Mouse (Mus musculus): ENCODE results near the gene Mapk6. TPM values are rescaled to one million over a fixed set of nuclear protein-coding genes. Genes with fewer than 3 reads are reported as not detected.
A peak's percentile ranks its signal among the peaks of the same experiment; 100 is the strongest.
"Not testable (repeated sequence)": the region's sequence is repeated elsewhere in the genome, so short reads cannot be mapped to it uniquely, and the experiment has no call there.

The Mapk6 gene
- polyA plus RNA-seq (2014; fragmentation: Nextera tagmentation; extraction: Ambion mirVana), result 198 and 217 TPM in 2 replicates

DNA sequence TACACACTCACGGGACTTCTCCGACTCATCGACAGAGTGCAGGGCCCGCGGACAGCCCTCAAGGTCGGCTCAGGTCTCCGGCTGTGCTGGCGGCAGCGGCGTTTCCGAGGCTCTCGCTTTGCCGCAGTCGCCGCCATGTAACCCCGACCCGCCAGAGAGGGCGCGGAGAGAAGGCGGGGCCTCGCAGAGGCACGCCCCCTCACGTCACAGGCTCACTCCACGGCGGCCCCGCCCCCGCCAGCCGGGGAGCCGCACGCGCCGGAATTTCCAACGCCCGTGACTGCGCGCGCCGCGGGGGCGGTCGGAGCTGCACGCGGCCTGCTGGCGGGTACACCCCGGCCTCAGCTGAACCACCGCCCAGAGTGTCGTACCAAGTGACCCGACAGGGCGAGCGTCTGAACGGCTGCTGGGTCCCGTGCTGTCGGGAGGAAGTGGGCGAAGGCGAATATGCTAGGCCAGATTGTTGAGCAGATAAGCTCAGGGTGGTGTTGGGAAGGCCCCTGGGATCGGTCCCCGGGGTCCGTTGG is at the start of gene Mapk6:
Gene Mapk6, minus strand, starts transcription at position 154 of the 527 bp plus-strand sequence.
- H3K27me3 ChIP-seq (ENCODE audit: control insufficient read depth, insufficient read depth, low read length), result no peaks in the 10 kb centered on the region
- ATAC-seq (ENCODE audit: low FRiP score) (peak; percentile 93), DNase-seq (ENCODE audit: low spot score) (peak; percentile 98)
- no peaks in the 10 kb centered on the region; the same call in 1 of the 2 replicates for H3K4me1 ChIP-seq (replicated peaks; ENCODE audit: control insufficient read depth, insufficient read depth, low read length)
- H3K36me3 ChIP-seq (ENCODE audit: control insufficient read depth, insufficient read depth, low read length), result no peaks in the 10 kb centered on the region
- H3K4me2 ChIP-seq (replicated peaks; ENCODE audit: low read depth, low read length), result peak within 1 kb of the TSS; percentile 83
- peak within 1 kb of the TSS; percentile 100 for H3K27ac ChIP-seq (ENCODE audit: low read depth, low read length)
- WGBS, result under 1% methylated on average over 48 of the region's 58 CpGs
- H3K9me3 ChIP-seq (ENCODE audit: control insufficient read depth, low read length), result no peaks in the 10 kb centered on the region
- H3K4me3 ChIP-seq (ENCODE audit: low read depth, low read length), result peak within 1 kb of the TSS; percentile 77
- peak within 1 kb of the TSS; percentile 84 for H3K9ac ChIP-seq (ENCODE audit: low read depth, low read length)

DNA sequence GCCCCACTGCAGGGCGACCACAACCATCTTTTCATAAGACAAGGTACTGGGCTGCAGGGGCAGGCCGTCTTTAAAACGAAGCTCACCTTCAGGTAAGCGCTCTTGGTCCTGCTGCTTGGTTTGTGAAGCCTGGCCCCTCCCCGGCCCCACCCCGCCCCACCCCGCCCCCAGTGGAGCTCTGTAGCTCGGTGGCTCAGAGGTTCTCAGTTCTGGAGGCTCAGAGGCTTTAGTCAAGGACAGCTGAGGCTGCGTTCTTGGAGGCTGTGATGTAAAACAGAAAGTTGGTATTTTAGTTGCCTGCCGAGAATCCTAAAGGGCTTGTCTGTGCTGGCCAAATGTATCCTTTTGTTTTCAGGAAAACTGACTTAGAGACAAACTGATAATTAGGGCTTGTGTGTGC is 45.9 kb upstream of the Mapk6 start:
- Histone ChIP-seq H3K27me3 (ENCODE audit: control insufficient read depth, insufficient read depth, low read length) (no peaks in the 10 kb centered on the region), H3K4me2 (replicated peaks; ENCODE audit: low read depth, low read length) (no peak overlapping the region), H3K36me3 (ENCODE audit: control insufficient read depth, insufficient read depth, low read length) (peaks cover 26% of the 10 kb centered on the region), H3K4me3 (ENCODE audit: low read depth, low read length) (no peak overlapping the region), H3K27ac (ENCODE audit: low read depth, low read length) (no peak overlapping the region), H3K4me1 (replicated peaks; ENCODE audit: control insufficient read depth, insufficient read depth, low read length) (no peaks in the 10 kb centered on the region), H3K9ac (ENCODE audit: low read depth, low read length) (no peak overlapping the region), H3K9me3 (ENCODE audit: control insufficient read depth, low read length) (no peaks in the 10 kb centered on the region)
- WGBS, result 86% methylated on average over 10 of the region's 10 CpGs
- DNase-seq (ENCODE audit: low spot score) (no peak), ATAC-seq (ENCODE audit: low FRiP score) (no peak)

DNA sequence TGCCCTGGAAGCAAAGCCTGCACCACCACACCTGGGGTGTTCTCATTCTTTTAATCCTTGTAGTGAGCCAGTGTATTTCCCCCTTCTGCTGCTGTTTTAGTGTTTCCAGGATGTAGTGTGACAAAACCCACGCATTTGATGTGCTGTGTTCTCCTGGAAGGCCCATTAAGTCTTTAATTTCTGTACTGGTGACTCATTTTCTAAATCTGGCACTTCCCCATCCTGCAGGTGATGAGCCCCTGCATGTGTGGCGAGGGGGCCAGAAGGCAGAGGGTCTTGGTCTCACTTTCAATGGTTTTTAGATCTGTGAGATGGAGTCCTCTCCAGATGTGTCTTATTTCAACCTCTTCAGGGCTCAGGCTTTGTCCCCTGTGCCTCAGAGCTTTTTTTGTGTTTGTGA is 44.2 kb upstream of the Mapk6 start:
- WGBS, result 97% methylated on average over 2 of the region's 2 CpGs
- no peak for ATAC-seq (ENCODE audit: low FRiP score)

DNA sequence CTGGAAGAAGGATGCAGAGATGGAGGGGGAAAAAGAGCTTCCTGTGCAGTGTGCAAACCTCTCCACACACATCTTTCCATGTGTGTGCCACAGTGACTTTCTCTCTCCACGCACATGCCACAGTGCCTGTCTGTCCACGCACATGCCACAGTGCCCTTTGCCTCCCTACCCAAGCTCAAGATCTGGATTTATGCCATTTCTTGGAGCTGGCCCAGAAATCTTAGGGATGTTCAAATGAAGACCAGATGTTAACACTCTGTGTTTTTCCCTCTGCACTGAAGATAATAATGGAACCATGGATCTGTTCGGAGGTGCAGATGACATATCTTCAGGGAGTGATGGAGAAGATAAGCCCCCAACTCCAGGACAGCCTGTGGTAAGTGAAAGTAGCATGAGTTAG is 38.2 kb upstream of the Mapk6 start:
- ATAC-seq (ENCODE audit: low FRiP score) (no peak), DNase-seq (ENCODE audit: low spot score) (no peak)
- Histone ChIP-seq H3K4me2 (replicated peaks; ENCODE audit: low read depth, low read length) (no peak overlapping the region), H3K36me3 (ENCODE audit: control insufficient read depth, insufficient read depth, low read length) (peaks cover 15% of the 10 kb centered on the region; the same call in 1 of the 2 replicates), H3K27me3 (ENCODE audit: control insufficient read depth, insufficient read depth, low read length) (no peaks in the 10 kb centered on the region), H3K27ac (ENCODE audit: low read depth, low read length) (no peak overlapping the region), H3K4me3 (ENCODE audit: low read depth, low read length) (no peak overlapping the region), H3K9me3 (ENCODE audit: control insufficient read depth, low read length) (no peaks in the 10 kb centered on the region), H3K4me1 (replicated peaks; ENCODE audit: control insufficient read depth, insufficient read depth, low read length) (no peaks in the 10 kb centered on the region), H3K9ac (ENCODE audit: low read depth, low read length) (no peak overlapping the region)
- 91% methylated on average over 3 of the region's 3 CpGs for WGBS

More for the DNA sequence above, 44.2 kb upstream of the Mapk6 start:
- no peak overlapping the region for H3K27ac ChIP-seq (ENCODE audit: low read depth, low read length)
- H3K9ac ChIP-seq (ENCODE audit: low read depth, low read length), result no peak overlapping the region
- H3K4me3 ChIP-seq (ENCODE audit: low read depth, low read length), result no peak overlapping the region
- no peak for DNase-seq (ENCODE audit: low spot score)
- no peaks in the 10 kb centered on the region for H3K27me3 ChIP-seq (ENCODE audit: control insufficient read depth, insufficient read depth, low read length)
- no peaks in the 10 kb centered on the region for H3K4me1 ChIP-seq (replicated peaks; ENCODE audit: control insufficient read depth, insufficient read depth, low read length)
- peaks cover 23% of the 10 kb centered on the region for H3K36me3 ChIP-seq (ENCODE audit: control insufficient read depth, insufficient read depth, low read length)
- no peaks in the 10 kb centered on the region for H3K9me3 ChIP-seq (ENCODE audit: control insufficient read depth, low read length)
- no peak overlapping the region for H3K4me2 ChIP-seq (replicated peaks; ENCODE audit: low read depth, low read length)

DNA sequence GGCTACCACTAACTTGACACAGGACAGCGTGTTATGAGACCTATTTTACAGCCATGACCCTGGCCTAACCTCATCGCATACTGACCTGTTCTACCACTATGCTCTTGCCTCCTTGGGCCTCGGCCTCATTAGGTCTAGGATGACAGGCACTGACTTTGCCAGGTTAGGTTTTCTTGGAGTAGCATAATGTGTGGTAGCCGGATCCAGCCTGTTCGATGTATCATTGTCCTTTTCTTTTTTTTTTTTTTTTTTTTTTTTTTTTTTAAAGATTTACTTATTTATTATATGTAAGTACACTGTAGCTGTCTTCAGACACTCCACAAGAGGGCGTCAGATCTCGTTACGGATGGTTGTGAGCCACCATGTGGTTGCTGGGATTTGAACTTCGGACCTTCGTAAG is 36.8 kb upstream of the Mapk6 start:
- not testable (repeated sequence) for H3K27me3 ChIP-seq (ENCODE audit: control insufficient read depth, insufficient read depth, low read length); ATAC-seq (ENCODE audit: low FRiP score); H3K4me3 ChIP-seq (ENCODE audit: low read depth, low read length); H3K9ac ChIP-seq (ENCODE audit: low read depth, low read length); H3K4me1 ChIP-seq (replicated peaks; ENCODE audit: control insufficient read depth, insufficient read depth, low read length); DNase-seq (ENCODE audit: low spot score); H3K27ac ChIP-seq (ENCODE audit: low read depth, low read length); H3K9me3 ChIP-seq (ENCODE audit: control insufficient read depth, low read length); H3K4me2 ChIP-seq (replicated peaks; ENCODE audit: low read depth, low read length)
- peaks cover 15% of the 10 kb centered on the region; the same call in 1 of the 2 replicates for H3K36me3 ChIP-seq (ENCODE audit: control insufficient read depth, insufficient read depth, low read length)
- WGBS, result 88% methylated on average over 10 of the region's 10 CpGs

DNA sequence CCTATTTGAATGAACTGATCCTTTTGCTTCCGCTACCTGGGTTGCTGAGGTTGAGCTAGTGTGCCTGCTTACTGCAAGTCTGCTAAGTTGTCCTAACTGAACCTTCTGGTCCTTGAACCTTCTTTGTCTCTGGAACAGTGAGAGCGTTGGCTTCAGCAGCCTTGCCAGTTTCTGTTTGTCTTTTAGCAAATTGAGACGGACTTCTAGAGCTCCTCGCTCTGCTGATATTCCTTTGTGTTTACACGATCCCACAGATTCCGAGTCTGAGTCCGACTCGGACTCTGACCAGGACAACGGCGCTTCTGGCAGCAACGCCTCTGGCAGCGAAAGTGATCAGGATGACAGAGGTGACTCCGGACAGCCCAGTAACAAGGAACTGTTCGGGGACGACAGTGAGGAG is 35.2 kb upstream of the Mapk6 start:
- Histone ChIP-seq H3K9ac (ENCODE audit: low read depth, low read length) (no peak overlapping the region), H3K27ac (ENCODE audit: low read depth, low read length) (no peak overlapping the region), H3K4me2 (replicated peaks; ENCODE audit: low read depth, low read length) (no peak overlapping the region), H3K27me3 (ENCODE audit: control insufficient read depth, insufficient read depth, low read length) (no peaks in the 10 kb centered on the region), H3K9me3 (ENCODE audit: control insufficient read depth, low read length) (no peaks in the 10 kb centered on the region), H3K36me3 (ENCODE audit: control insufficient read depth, insufficient read depth, low read length) (peaks cover 8% of the 10 kb centered on the region; the same call in 1 of the 2 replicates), H3K4me3 (ENCODE audit: low read depth, low read length) (no peak overlapping the region), H3K4me1 (replicated peaks; ENCODE audit: control insufficient read depth, insufficient read depth, low read length) (peaks cover 3% of the 10 kb centered on the region; the same call in 1 of the 2 replicates)
- no peak for DNase-seq (ENCODE audit: low spot score)
- no peak for ATAC-seq (ENCODE audit: low FRiP score)
- 93% methylated on average over 15 of the region's 15 CpGs for WGBS

DNA sequence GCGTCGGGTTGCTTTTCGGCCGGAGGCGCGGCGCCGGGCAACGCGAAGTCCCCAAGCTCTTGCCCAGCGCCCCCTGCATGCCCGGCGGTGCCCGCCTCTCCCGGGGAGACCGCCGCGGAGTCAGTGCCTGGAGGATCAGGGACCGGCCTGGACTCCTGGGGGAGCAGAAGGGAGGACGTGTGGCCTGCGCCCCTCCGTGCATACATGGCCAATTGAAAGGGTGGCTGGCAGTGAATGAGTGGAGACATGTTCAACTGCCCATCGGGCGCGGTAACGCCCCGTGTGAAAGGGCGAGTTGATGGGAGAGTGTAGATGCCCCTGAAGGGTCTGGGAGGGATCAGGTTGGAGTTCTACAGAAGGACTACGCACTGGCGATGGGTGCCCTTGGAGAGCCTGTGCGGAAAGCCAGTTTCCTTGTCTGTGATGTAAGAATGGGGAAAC is 31.9 kb upstream of the Mapk6 start:
- peak overlapping the region; percentile 92 for H3K9ac ChIP-seq (ENCODE audit: low read depth, low read length)
- peaks cover 3% of the 10 kb centered on the region; the same call in 1 of the 2 replicates for H3K4me1 ChIP-seq (replicated peaks; ENCODE audit: control insufficient read depth, insufficient read depth, low read length)
- WGBS, result under 1% methylated on average over 31 of the region's 31 CpGs
- H3K9me3 ChIP-seq (ENCODE audit: control insufficient read depth, low read length), result no peaks in the 10 kb centered on the region
- peak overlapping the region; percentile 92 for H3K4me3 ChIP-seq (ENCODE audit: low read depth, low read length)
- H3K27me3 ChIP-seq (ENCODE audit: control insufficient read depth, insufficient read depth, low read length), result no peaks in the 10 kb centered on the region
- H3K36me3 ChIP-seq (ENCODE audit: control insufficient read depth, insufficient read depth, low read length), result no peaks in the 10 kb centered on the region
- peak overlapping the region; percentile 49 for H3K27ac ChIP-seq (ENCODE audit: low read depth, low read length)
- peak overlapping the region; percentile 83 for H3K4me2 ChIP-seq (replicated peaks; ENCODE audit: low read depth, low read length)
- no peak for DNase-seq (ENCODE audit: low spot score)
- peak; percentile 87 for ATAC-seq (ENCODE audit: low FRiP score)

DNA sequence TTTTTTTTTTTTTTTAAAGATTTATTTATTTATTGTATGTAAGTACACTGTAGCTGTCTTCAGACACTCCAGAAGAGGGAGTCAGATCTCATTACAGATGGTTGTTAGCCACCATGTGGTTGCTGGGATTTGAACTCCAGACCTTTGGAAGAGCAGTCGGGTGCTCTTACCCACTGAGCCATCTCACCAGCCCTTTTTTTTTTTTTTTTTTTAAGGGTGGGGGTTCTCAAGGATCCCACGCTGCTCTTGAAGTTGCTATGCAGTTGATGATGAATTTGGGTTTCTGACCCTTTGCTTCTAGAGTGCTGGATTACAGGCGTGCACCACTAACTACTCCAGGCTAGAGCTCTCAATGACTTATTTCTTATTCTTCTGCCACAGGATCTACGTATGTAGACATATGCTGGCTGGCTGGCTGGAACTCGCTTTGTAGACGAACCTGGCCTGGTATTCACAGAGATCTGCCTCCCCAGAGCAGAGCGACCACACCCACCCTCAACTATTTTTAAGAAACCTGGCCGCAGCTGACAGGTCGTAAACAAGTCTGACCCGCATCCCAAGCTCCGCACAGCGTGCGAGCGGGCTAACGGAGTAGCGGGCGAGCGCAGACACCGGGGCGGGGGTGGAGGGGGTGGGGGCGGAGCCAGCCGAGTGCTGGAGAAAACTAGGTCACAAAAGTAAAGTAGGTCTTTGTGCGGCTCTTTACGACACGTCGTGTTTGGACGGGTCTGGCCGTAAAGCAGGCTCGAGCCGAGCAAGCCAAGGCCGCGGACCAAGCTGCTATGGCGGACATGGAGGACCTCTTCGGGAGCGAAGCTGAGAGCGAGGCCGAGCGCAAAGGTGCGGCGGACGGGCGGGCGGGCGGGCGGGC is 31.2 kb upstream of the Mapk6 start, which contains the start of gene Leo1:
Gene Leo1, plus strand, starts transcription at position 729 of the 871 bp plus-strand sequence.
- Histone ChIP-seq H3K9ac (ENCODE audit: low read depth, low read length) (peak within 1 kb of the TSS; percentile 92), H3K4me2 (replicated peaks; ENCODE audit: low read depth, low read length) (peak within 1 kb of the TSS; percentile 83), H3K27me3 (ENCODE audit: control insufficient read depth, insufficient read depth, low read length) (no peaks in the 10 kb centered on the region), H3K4me1 (replicated peaks; ENCODE audit: control insufficient read depth, insufficient read depth, low read length) (peaks cover 3% of the 10 kb centered on the region; the same call in 1 of the 2 replicates), H3K9me3 (ENCODE audit: control insufficient read depth, low read length) (no peaks in the 10 kb centered on the region), H3K4me3 (ENCODE audit: low read depth, low read length) (peak within 1 kb of the TSS; percentile 92), H3K27ac (ENCODE audit: low read depth, low read length) (peak within 1 kb of the TSS; percentile 49), H3K36me3 (ENCODE audit: control insufficient read depth, insufficient read depth, low read length) (no peaks in the 10 kb centered on the region)
- WGBS, result 1% methylated on average over 44 of the region's 45 CpGs
- DNase-seq (ENCODE audit: low spot score), result peak; percentile 90
- ATAC-seq (ENCODE audit: low FRiP score), result peak; percentile 95
